Mouse (Mus musculus) CH12.LX (cell line): ENCODE measurements around the gene Hamp. TPM values are rescaled to one million over a fixed set of nuclear protein-coding genes. Genes with fewer than 3 reads are reported as not detected.

ENCODE experiments used
- DNase-seq: peaks from one replicate; pipeline ENCODE4 v3.0.0-alpha.2; 2013; ENCODE audit errors: extremely low read depth
- H3K27ac ChIP-seq: 2 replicates; pipeline ENCODE4 v1.5.1; 2012; ENCODE audit warnings: low read depth, mild to moderate bottlenecking, control low read depth, moderate library complexity; ENCODE audit not compliant: insufficient read depth
- H3K27me3 ChIP-seq: replicated peaks from 2 replicates; pipeline ENCODE3; 2012; ENCODE audit warnings: inconsistent platforms
- H3K36me3 ChIP-seq, 2 experiments: replicated peaks in 1 of 2; 2 replicates each; pipeline versions ENCODE3 to v1.6.1; 2012; ENCODE audit warnings: inconsistent platforms in 1 of 2, low read length in 1 of 2, mild to moderate bottlenecking in 1 of 2, mixed read lengths in 1 of 2, moderate library complexity in 1 of 2; ENCODE audit not compliant: control insufficient read depth in 1 of 2, insufficient read depth in 1 of 2
- H3K4me1 ChIP-seq, 2 experiments: 2 replicates each; pipeline ENCODE4 v1.6.1; 2012; ENCODE audit warnings: inconsistent platforms in 1 of 2, moderate library complexity in 1 of 2; ENCODE audit not compliant: insufficient read depth in 2 of 2, control insufficient read depth in 1 of 2
- H3K4me2 ChIP-seq: 2 replicates; pipeline ENCODE4 v1.6.1; 2012; ENCODE audit warnings: low read depth, mild to moderate bottlenecking, control low read depth; ENCODE audit not compliant: poor library complexity, insufficient read depth, severe bottlenecking
- H3K4me3 ChIP-seq, 3 experiments: fragments of 150-350 bp in 1 of 3; sonication (generic) in 1 of 3; replicated peaks in 1 of 3; 2 replicates each; pipeline versions ENCODE3 to v1.5.1; 2011 to 2012; ENCODE audit warnings: low read depth in 2 of 3, low read length in 2 of 3, mild to moderate bottlenecking in 2 of 3, moderate library complexity in 2 of 3, control low read depth in 1 of 3, improper control_type of control experiment in 1 of 3, inconsistent platforms in 1 of 3, mixed read lengths in 1 of 3; ENCODE audit not compliant: poor library complexity in 1 of 3
- H3K79me2 ChIP-seq: replicated peaks from 2 replicates; pipeline ENCODE4 v1.6.1; 2012; ENCODE audit warnings: mild to moderate bottlenecking, moderate library complexity; ENCODE audit not compliant: control insufficient read depth, poor library complexity, insufficient read depth, severe bottlenecking; ENCODE audit errors: extremely low read depth
- H3K9ac ChIP-seq: 2 replicates; pipeline ENCODE4 v1.6.1; 2012; ENCODE audit warnings: low read depth, mild to moderate bottlenecking, control low read depth, moderate library complexity; ENCODE audit not compliant: insufficient read depth
- H3K9me3 ChIP-seq: replicated peaks from 2 replicates; pipeline ENCODE3; 2012; ENCODE audit warnings: low read length, inconsistent platforms, mixed read lengths
- ELF1 ChIP-seq: IDR thresholded peaks from 2 replicates; pipeline ENCODE4 v1.6.1; 2014; ENCODE audit warnings: low read depth, mild to moderate bottlenecking, inconsistent platforms, low read length, improper control_type of control experiment
- EP300 ChIP-seq: IDR thresholded peaks from 2 replicates; pipeline ENCODE4 v1.6.1; 2011; ENCODE audit warnings: low read length, improper control_type of control experiment
- GABPA ChIP-seq: IDR thresholded peaks from 2 replicates; pipeline ENCODE4 v1.6.1; 2012; ENCODE audit warnings: low read depth, low read length, improper control_type of control experiment, inconsistent platforms; ENCODE audit not compliant: insufficient replicate concordance
- JUN ChIP-seq: IDR thresholded peaks from 2 replicates; pipeline ENCODE4 v1.6.1; 2011; ENCODE audit warnings: low read depth, mild to moderate bottlenecking, low read length, improper control_type of control experiment, moderate library complexity; ENCODE audit not compliant: insufficient read depth
- JUND ChIP-seq: conservative IDR thresholded peaks from 2 replicates; pipeline ENCODE4 v1.6.1; 2011; ENCODE audit warnings: low read depth, low read length, improper control_type of control experiment
- KAT2A ChIP-seq: IDR thresholded peaks from 2 replicates; pipeline ENCODE4 v1.6.1; 2012; ENCODE audit warnings: low read length, improper control_type of control experiment, inconsistent platforms; ENCODE audit not compliant: insufficient replicate concordance
- MAFK ChIP-seq: IDR thresholded peaks from 2 replicates; pipeline ENCODE4 v1.6.1; 2011; ENCODE audit warnings: low read length, improper control_type of control experiment; ENCODE audit not compliant: insufficient replicate concordance
- MAX ChIP-seq: IDR thresholded peaks from 2 replicates; pipeline ENCODE4 v1.6.1; 2011; ENCODE audit warnings: low read length, improper control_type of control experiment
- MAZ ChIP-seq: IDR thresholded peaks from 2 replicates; pipeline ENCODE4 v1.6.1; 2012; ENCODE audit warnings: low read depth, mild to moderate bottlenecking, inconsistent platforms, low read length, improper control_type of control experiment, moderate library complexity
- MXI1 ChIP-seq: IDR thresholded peaks from 2 replicates; pipeline ENCODE4 v1.6.1; 2011; ENCODE audit warnings: mild to moderate bottlenecking, low read depth, low read length, improper control_type of control experiment
- MYC ChIP-seq: IDR thresholded peaks from 2 replicates; pipeline ENCODE4 v1.6.1; 2011; ENCODE audit warnings: low read depth, mild to moderate bottlenecking, improper control_type of control experiment, low read length
- NELFE ChIP-seq: IDR thresholded peaks from 2 replicates; pipeline ENCODE4 v1.6.1; 2011; ENCODE audit warnings: low read depth, low read length, improper control_type of control experiment
- NRF1 ChIP-seq: IDR thresholded peaks from 2 replicates; pipeline ENCODE4 v1.6.1; 2014; ENCODE audit warnings: low read depth, mild to moderate bottlenecking, inconsistent platforms, low read length, improper control_type of control experiment, moderate library complexity
- PAX5 ChIP-seq: IDR thresholded peaks from 2 replicates; pipeline ENCODE4 v1.6.1; 2012; ENCODE audit warnings: low read length, inconsistent platforms, mixed read lengths
- RCOR1 ChIP-seq: conservative IDR thresholded peaks from 2 replicates; pipeline ENCODE4 v1.6.1; 2012; ENCODE audit warnings: low read depth, mild to moderate bottlenecking, inconsistent platforms, low read length, improper control_type of control experiment
- SIN3A ChIP-seq: IDR thresholded peaks from 2 replicates; pipeline ENCODE4 v1.6.1; 2012; ENCODE audit warnings: low read length, improper control_type of control experiment, inconsistent platforms
- SMC3 ChIP-seq: IDR thresholded peaks from 2 replicates; pipeline ENCODE4 v1.6.1; 2011; ENCODE audit warnings: low read depth, low read length, improper control_type of control experiment
- UBTF ChIP-seq: IDR thresholded peaks from 2 replicates; pipeline ENCODE4 v1.6.1; 2012; ENCODE audit warnings: low read depth, mild to moderate bottlenecking, inconsistent platforms, low read length, improper control_type of control experiment, moderate library complexity
- USF1 ChIP-seq: IDR thresholded peaks from 2 replicates; pipeline ENCODE4 v1.6.1; 2014; ENCODE audit warnings: low read depth, mild to moderate bottlenecking, inconsistent platforms, low read length, improper control_type of control experiment
- ZC3H11A ChIP-seq: IDR thresholded peaks from 2 replicates; pipeline ENCODE4 v1.6.1; 2012; ENCODE audit warnings: low read depth, mild to moderate bottlenecking, inconsistent platforms, low read length, improper control_type of control experiment
- ZKSCAN1 ChIP-seq: IDR thresholded peaks from 2 replicates; pipeline ENCODE4 v1.6.1; 2012; ENCODE audit warnings: low read depth, inconsistent platforms, low read length, improper control_type of control experiment, borderline replicate concordance
- ZNF384 ChIP-seq: IDR thresholded peaks from 2 replicates; pipeline ENCODE4 v1.6.1; 2012; ENCODE audit warnings: low read depth, low read length, improper control_type of control experiment, inconsistent platforms
- dilution Hi-C: fragments of 300-500 bp; cut with MboI; formaldehyde crosslinking; loops from 2 replicates; pipeline ENCODE4 v1.14.3; 2020; ENCODE audit warnings: low sequenced_read_pairs; ENCODE audit not compliant: extremely low pct_unique_long_range_greater_than_20kb, extremely low pct_ligation_motif_present
- in situ Hi-C: fragments of 300-500 bp; cut with MboI; formaldehyde crosslinking; loops from 3 replicates; pipeline ENCODE4 v1.14.3; 2019; ENCODE audit warnings: low sequenced_read_pairs, low pct_ligation_motif_present, low pct_unique_long_range_greater_than_20kb, mixed read lengths
- polyA plus RNA-seq: library from polyadenylated mRNA; unstranded; fragments of >175 nt; gene quantifications from 2 replicates; pipeline ENCODE4 v1.2.1, GENCODE M21; 2012; ENCODE audit warnings: low read depth; ENCODE audit not compliant: insufficient read length
- total RNA-seq, 2 experiments: library from RNA; depleted of rRNA; stranded (reverse); fragments of 300-350 nt in 1 of 2; fragments of >200 nt in 1 of 2; gene quantifications; 2 replicates each; pipeline ENCODE4 v1.2.3; 2012 to 2014

The Hamp gene
- total and polyA plus RNA-seq, 3 experiments: not detected

DNA sequence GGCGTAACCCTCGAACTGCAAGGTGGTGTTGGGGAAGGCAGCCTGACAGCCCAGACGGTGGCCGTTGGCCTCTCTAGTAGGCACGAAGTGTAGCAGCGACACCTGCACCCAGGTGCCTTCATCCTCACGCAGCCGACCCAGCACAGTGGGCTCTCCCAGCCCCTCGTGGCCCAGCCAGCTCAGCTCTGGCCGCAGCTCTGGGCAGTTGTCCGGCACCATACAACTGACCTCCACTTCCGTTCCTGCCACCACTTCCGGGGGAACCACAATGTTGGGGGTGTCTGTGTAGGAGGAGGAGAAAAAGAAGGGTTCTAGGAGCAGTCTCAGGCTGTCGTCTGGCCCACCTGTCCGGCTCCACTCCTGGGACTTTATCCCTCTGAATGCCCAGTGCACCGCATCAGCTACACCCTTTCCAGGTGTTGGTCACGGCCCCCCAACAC is 34.8 kb downstream of the Hamp start:
- dilution Hi-C loops: no loop called here
- no peak overlapping the region for H3K9ac ChIP-seq
- peaks cover 0 to 9% of the 10 kb centered on the region in 2 experiments; a peak in 2 of 4 replicates for H3K4me1 ChIP-seq
- peaks cover 2% of the 10 kb centered on the region for H3K27me3 ChIP-seq
- DNase-seq: no peak
- no peaks in the 10 kb centered on the region for H3K9me3 ChIP-seq
- no peak overlapping the region for H3K4me2 ChIP-seq
- no peaks in the 10 kb centered on the region for H3K79me2 ChIP-seq
- no peak overlapping the region for H3K4me3 ChIP-seq
- in situ Hi-C loops: no loop called here
- H3K36me3 ChIP-seq: no peaks in the 10 kb centered on the region
- no peak for TF ChIP-seq MXI1
- TF ChIP-seq JUN: no peak
- TF ChIP-seq MAFK: no peak
- TF ChIP-seq NRF1: no peak
- no peak for TF ChIP-seq RCOR1
- TF ChIP-seq, all 38 proteins: peak for 0
- no peak overlapping the region for H3K27ac ChIP-seq

- Histone ChIP-seq H3K9me3 (no peaks in the 10 kb centered on the region), H3K9ac (no peak overlapping the region), H3K4me2 (no peak overlapping the region), H3K36me3 (no peaks in the 10 kb centered on the region), H3K4me3 (no peak overlapping the region), H3K4me1 (peaks cover 0 to 13% of the 10 kb centered on the region in 2 experiments; a peak in 2 of 4 replicates), H3K27me3 (peaks cover 2% of the 10 kb centered on the region), H3K79me2 (no peaks in the 10 kb centered on the region)
- in situ Hi-C loops (no loop called here), dilution Hi-C loops (no loop called here)
- no peak for DNase-seq
- TF ChIP-seq GABPA: no peak
- no peak for TF ChIP-seq PAX5
- no peak for TF ChIP-seq MAX
- no peak for TF ChIP-seq MYC
- no peak for TF ChIP-seq MAZ
- TF ChIP-seq JUND: no peak
- TF ChIP-seq ZNF384: no peak
- TF ChIP-seq RCOR1: no peak
- no peak for TF ChIP-seq ELF1
- no peak for TF ChIP-seq UBTF
- no peak for TF ChIP-seq EP300
- no peak for TF ChIP-seq JUN
- no peak for TF ChIP-seq NELFE
- no peak for TF ChIP-seq SMC3
- TF ChIP-seq USF1: no peak
- TF ChIP-seq MAFK: no peak
- TF ChIP-seq ZKSCAN1: no peak
- no peak for TF ChIP-seq ZC3H11A
- no peak for TF ChIP-seq KAT2A
- TF ChIP-seq SIN3A: no peak
- TF ChIP-seq, all 38 proteins: peak for 0
- no peak overlapping the region for H3K27ac ChIP-seq
Observed at GRCm38 (mm10) chr7:30908277-30908991, 35.4 kb downstream of the Hamp start.
